Mouse (Mus musculus) spleen, postnatal 36 days (tissue): ENCODE data around the gene Dusp3.
A peak's percentile ranks its signal among the peaks of the same experiment; 100 is the strongest.

Experiments
- DNase-seq, 2 experiments: peaks; one replicate each; pipeline ENCODE4 v3.0.0; 2022; ENCODE audit warnings: low spot score in 2 of 2, mixed read lengths in 1 of 2

Gene Dusp3

GRCm38 (mm10) chr11:101986913-101987312, at the start of gene Dusp3:
TSS of gene Dusp3 (minus strand) at chr11:101987013.
- DNase-seq = no peak

GRCm38 (mm10) chr11:102036336-102036735, 49.5 kb upstream of the Dusp3 start:
- DNase-seq = no peak

- DNase-seq = no peak
Measured at GRCm38 (mm10) chr11:102035456-102035960, 48.7 kb upstream of the Dusp3 start.

GRCm38 (mm10) chr11:102034887-102035286, 48.1 kb upstream of the Dusp3 start:
- DNase-seq = no peak

GRCm38 (mm10) chr11:102033055-102033591, 46.3 kb upstream of the Dusp3 start:
- no peak for DNase-seq

- DNase-seq = no peak
Measured at GRCm38 (mm10) chr11:102031149-102031548, 44.3 kb upstream of the Dusp3 start.

GRCm38 (mm10) chr11:102029966-102030365, 43.2 kb upstream of the Dusp3 start:
- no peak for DNase-seq

GRCm38 (mm10) chr11:102029304-102029703, 42.5 kb upstream of the Dusp3 start:
- no peak for DNase-seq

- DNase-seq = no peak
Measured at GRCm38 (mm10) chr11:102028087-102028816, 41.4 kb upstream of the Dusp3 start, which contains the start of gene Mpp3. TSS of gene Mpp3 (minus strand) at chr11:102028461.

GRCm38 (mm10) chr11:102027361-102028017, 40.7 kb upstream of the Dusp3 start:
- DNase-seq = no peak

GRCm38 (mm10) chr11:102026694-102027360, 40.0 kb upstream of the Dusp3 start:
- no peak for DNase-seq

GRCm38 (mm10) chr11:102025991-102026660, 39.3 kb upstream of the Dusp3 start:
- no peak for DNase-seq

- no peak for DNase-seq
Measured at GRCm38 (mm10) chr11:102025354-102025753, 38.5 kb upstream of the Dusp3 start.

- DNase-seq = no peak
Measured at GRCm38 (mm10) chr11:102024875-102025274, 38.1 kb upstream of the Dusp3 start.

- DNase-seq = no peak
Measured at GRCm38 (mm10) chr11:102024084-102024758, 37.4 kb upstream of the Dusp3 start.

- no peak for DNase-seq
Measured at GRCm38 (mm10) chr11:102023406-102023805, 36.6 kb upstream of the Dusp3 start.

- DNase-seq = no peak
Measured at GRCm38 (mm10) chr11:102021196-102021595, 34.4 kb upstream of the Dusp3 start.

- DNase-seq = no peak
Measured at GRCm38 (mm10) chr11:102019736-102020135, 32.9 kb upstream of the Dusp3 start.

GRCm38 (mm10) chr11:102016136-102016535, 29.3 kb upstream of the Dusp3 start:
- no peak for DNase-seq

- DNase-seq = peak; percentile 18 to 20
Measured at GRCm38 (mm10) chr11:102015472-102015871, 28.7 kb upstream of the Dusp3 start.

- no peak for DNase-seq
Measured at GRCm38 (mm10) chr11:102013201-102013600, 26.4 kb upstream of the Dusp3 start.
